Mouse (Mus musculus) layer of hippocampus, adult 9-10 months (tissue): ENCODE results near the gene Coro6.

Experiments used
- DNase-seq: peaks from one replicate; pipeline ENCODE4 v3.0.0; 2022; ENCODE audit warnings: low spot score

The Coro6 gene

DNA sequence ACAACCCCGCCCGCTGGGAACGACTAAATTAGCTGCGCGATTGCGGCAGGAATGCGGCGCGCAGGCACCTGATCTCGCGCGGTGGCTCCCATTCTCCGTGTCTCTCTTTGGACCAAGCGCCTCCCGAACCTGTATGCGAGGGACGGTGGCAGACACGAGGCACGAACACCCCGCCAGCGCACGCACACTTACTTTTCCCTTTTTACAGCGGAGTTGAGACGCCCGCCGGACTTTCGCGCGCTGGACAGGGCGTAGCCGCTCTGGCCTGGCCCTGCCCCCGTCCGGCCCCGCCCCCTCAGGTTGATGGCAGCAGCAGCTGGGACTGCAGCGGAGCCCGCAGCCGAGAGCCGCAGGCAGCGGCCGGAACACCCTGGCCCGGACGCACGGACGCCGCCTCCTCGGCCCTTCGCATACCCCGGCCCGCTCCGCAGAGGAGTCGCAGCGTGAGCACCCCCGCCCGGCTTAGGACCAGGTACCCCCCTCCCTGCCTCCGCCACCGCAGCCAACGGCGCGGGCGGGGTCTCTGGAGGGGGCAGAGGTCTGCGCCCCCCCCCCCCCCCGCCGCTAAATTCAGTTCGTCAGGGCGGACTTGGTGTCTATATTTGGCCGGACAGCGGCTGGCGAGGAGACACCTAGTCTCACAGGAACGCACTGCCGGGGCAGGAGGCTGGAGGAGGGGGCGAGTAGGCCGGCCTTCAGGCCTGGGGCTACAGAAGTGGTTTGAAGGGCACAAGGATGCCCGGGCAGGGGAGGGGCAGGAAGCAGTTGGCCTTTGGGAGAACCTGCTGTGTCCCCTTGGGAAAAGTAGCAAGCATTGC is at the start of gene Coro6:
TSS of gene Coro6 (plus strand) at position 129 of the 818 bp plus-strand sequence.
- no peak for DNase-seq

DNA sequence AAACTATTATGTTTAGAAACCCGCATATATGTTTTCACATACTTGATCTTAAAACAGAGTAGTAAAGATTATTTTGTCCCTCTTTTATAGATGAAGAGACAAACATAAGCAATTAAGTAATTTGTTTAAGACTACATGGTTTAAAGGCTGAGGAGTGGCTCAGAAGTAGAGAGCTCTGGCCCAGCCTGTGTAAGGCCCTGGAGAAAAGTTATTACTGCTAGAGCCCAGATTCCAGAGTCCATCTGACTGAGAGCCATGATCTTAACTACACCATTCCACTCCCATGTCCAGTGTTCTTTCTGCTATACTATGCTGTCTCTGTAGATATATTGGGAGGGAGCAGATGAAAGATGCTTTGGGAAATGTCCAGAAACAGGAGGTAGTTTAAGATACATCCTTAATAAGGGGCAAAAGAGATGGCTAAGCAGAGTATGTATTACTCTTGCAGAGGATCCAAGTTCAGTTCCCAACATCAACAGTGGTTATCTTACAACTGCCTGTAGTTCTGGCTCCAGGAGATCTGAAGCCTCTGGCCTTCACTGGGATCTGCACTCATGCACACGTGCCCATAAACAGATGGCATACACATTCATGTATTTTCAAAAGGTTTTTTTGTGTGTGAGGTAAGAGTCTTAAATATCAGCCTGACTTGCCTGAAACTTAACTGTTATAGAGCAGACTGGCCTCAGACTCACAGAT is 47.9 kb upstream of the Coro6 start:
- no peak for DNase-seq

DNA sequence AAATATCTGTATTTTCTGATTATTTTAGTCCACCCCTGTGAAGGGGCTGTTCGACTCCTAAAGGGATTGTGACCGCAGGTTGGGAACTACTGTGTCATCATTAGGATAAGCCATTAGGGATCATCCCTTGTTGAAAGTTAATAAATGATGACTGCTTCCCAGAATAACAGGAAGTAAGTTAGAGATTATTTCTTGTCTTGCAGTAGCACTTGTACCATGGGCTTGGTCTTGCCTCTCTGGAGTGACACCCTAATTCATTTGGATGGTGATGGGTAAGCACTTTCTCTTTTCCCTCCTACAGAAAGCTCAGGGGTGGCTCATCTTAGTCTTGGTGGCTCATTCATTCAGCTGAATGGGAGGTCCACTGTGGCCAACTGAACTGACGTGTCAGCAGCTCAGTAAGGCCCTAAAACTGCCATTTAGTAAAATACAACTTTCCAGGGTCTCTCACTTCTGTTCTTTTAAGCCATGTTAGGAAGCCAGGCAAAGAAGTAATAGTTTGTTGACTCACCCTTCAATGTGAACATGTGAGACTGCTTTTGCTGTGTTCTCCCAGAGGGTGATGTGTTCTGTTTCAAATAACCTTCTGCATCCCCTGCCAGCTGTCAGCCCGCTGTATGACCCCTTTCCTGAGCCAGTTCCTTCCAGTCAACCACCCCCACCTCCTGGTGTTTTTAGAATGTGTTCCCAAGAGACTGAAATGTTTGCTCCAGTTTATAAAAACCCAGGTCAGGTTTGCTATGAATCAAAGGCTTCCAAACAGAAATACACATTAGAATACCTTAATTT is 45.8 kb upstream of the Coro6 start:
- DNase-seq, result no peak

DNA sequence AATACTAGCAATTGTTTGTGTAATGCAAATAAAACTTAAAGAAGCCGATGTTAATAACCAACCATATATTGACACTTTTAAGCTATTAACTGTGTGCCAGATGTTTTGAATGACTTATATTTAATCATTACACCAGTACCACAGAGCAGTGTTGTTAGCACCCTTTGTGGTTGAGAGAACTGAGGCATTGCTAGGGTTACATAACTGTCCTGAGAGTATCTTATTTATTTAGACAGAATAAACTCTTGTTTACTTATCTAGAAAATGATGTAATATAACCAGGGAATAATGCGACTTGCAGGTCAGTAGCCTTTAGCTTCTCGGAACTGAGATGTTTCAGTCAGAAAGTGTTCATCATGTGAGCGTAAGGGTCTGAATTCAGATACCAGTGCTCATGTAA is 44.2 kb upstream of the Coro6 start:
- DNase-seq, result no peak

DNA sequence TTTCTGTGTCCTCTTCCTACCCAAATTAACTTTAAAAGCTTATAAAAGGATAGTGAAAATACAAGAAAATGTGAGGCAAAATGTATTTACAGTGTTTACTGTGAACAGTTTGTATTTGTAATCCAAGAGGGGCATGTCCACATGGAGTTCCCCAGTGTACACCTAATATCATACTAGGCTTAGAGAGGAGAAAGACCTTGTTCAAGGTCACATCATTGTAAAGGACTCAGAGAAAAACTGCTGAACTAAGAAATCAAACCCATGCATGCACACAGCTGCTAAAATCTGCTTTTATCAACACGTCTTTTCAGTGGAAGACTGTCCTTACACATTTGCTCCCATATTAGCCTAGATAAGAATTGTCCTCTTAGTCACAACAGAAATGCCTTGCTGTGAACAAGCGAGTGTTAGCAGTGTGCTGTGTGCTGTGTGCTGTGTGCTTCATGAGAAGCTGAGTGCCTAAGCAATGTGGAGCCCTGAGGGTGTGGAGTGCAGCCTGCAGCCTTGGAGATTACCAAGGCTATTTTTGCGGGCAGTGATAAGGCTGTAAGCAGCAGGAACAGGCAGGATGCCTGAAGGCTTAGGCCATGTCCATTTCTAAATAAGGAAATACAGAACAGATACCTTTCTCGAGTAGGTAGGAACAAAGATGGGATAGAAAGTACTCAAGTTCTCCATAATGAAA is 38.9 kb upstream of the Coro6 start:
- no peak for DNase-seq

DNA sequence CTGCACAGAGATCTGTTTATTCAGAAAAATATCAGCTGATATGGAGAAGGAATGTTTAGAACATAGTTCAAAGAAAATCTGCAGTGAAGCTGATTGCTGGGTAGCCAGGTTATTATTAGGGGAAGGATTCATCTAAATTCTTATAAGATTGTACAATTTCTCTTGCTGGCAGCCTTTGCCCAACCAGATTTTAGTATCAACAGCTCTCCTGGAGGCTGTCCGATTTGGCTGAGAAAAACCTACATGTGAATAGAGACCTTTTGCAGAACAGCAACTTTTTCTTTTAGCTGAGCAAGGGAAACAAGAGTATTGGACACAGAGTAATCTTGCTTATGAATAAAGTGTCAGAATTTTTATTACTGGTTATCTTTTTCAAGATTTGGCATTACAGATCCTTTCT is 33.8 kb upstream of the Coro6 start:
- no peak for DNase-seq

DNA sequence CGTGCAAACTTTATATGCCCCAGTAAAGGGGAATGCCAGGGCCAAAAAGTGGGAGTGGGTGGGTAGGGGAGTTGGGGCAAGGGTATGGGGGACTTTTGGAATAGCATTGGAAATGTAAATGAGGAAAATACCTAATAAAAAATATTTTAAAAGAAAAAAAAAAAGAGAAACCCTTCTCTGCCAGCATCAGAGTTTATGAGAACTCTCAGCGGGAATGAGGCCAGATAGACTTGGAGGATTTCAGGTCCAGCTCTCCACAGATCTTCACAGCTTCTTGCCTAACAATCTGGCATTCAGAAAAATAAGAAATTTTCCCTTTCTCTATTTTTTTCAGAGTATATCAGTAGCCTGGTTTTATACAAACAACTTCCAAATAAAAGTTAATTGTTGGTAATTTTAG is 25.2 kb upstream of the Coro6 start:
- no peak for DNase-seq

DNA sequence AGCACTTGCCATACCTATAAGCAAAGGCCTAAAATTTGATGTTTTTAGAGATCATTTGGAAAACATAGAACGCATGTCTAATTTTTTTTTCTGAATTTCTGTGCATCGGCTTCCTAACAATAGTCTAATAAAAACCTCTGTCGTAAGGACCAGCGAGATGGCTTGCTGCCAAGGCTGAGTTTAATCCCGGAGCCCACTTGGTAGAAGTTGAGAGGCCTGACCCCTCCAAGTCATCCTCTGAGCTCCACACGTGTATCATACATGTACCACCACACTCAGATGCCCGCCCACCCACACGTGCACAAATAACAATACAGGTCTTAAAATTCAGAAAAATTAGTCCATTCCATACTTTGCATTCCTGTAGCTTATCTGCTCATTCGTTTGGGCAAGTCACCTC is 22.1 kb upstream of the Coro6 start:
- DNase-seq, result no peak

DNA sequence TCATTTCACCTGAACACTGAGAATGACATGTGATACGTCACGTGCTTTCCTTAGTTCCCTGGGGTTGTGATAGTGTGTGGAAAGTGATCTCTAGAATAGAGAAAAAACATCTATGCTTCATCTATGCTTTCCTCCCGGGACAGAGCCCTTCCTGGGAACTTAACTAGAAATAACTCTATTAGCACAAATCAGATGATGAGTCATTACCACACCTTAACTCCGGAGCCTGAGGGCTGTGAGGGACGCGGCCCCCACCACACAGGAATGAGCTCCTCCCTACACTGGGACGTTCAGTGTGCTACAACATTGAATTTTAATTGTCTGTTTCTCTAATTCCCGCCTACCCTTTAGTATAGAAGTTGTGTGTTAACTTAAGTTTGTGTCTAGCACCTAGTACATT is 21.2 kb upstream of the Coro6 start:
- no peak for DNase-seq

DNA sequence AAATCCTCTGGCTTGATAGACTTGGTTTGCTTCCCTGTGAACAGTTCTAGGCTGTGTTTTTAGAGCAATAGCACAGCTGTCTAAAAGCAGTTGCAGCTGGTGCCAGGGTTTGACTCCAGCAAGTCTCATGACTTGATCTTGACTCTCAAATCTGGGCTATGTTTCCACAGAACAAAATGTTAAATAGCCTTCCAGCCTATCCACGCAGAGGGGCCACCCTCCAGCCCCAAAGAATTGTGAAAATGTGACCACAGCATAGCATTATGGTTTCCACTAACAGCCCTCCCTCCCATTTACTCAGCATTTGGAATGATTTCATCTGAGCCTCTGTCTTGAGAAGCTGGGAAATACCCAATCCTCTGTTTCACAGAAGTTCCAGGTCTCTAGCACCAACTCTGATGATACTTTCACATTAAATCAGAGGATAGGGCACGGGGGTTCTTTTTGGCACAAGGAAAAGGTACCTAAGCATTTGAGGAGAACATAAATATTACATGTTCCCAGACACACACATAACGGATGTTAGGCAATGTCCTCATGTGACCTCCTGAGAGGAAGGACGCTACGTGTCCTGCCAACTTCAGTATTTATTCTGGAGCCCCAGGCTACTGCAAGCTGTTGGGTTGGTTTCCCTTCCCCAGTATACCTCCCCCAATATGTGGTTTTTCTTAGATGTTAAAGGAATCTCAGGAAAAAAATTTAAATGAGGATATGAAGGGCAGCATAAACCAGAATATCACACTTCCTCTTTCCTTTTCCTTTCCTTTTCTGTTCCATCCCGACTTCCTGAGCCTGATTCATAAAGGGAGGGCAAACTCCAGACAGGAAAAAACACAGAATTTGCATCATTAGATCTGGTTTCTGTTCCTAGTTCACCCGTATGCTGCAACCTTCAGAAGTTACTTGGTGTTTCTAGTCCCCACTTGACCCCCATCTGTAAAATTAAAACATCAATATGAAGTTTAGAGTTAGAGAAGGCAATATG is 19.7 kb upstream of the Coro6 start:
- DNase-seq, result no peak

DNA sequence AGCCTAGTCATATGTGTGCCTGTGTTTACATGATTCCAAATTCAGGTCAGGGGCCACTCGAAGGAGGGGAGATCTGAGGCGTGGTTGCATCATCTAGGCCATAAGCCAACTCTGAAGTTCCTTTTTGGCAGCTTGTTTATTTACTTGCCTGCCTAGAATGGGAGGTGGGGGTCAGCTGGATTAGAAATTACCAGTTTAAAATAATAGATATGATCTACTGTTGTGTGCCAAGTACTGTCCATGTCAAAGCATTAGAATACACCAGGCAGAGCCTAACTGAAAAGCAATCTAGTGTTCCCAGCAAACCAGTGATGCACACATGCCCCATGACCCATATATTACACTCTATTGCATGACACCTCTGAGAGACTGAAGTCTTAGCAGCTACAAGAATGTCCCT is 17.3 kb upstream of the Coro6 start:
- no peak for DNase-seq

DNA sequence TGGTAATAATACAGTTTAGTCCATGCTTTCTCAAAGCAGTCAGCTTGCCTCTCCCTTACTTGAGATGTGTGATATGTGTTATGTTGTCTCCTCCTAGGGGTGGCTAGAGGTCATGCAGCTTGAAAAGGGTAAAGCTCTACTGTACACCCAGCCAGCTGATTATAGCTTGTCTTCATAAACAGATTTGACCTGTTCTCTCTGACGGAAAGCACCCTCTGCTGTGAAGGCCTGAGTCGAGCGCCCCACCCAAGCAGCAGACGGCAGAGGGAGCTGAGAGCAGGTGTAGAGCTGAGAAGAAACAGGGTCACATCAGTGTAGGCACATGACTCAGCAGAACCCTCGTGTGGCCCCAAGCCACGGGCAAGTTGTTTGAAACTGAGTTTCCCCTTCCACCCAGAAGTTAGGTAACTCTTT is 15.6 kb upstream of the Coro6 start:
- DNase-seq, result peak; percentile 51

DNA sequence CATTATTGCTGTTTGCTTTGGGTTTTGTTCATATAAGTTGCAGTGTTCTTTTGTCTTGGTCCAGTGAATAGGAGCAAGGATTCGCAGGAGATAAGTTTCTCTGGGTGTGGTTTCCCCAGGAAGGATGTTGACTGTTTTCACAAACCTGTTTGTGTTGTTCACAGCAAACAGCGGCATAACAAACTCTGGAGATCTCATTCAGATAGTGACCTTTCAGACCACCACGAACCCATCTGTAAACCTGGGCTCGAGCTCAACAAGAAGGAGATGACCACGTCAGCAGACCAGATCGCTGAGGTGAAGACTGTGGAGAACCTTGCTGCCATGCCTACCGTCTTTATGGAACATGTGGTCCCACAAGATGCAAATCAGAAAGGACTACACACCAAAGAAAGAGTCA is 13.0 kb upstream of the Coro6 start:
- DNase-seq, result no peak

DNA sequence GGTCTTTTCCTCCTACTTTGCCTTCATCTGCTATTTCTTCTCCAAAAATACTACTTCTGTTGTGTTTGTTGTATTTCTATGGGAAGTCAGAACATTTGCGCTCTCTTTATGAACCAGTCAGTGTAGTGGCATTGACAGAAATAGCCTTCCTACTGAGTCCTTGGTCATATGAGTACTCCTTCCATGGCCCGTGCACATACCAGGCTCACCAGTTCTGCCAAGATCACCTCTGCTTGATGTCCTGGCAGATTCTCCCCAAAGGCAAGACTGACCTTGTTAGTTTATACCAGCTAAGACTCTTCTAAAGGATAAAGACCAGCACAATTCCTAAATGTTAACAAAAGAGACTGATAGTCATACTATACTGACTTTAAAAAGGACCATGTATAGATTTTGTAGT is 10.5 kb upstream of the Coro6 start:
- no peak for DNase-seq

DNA sequence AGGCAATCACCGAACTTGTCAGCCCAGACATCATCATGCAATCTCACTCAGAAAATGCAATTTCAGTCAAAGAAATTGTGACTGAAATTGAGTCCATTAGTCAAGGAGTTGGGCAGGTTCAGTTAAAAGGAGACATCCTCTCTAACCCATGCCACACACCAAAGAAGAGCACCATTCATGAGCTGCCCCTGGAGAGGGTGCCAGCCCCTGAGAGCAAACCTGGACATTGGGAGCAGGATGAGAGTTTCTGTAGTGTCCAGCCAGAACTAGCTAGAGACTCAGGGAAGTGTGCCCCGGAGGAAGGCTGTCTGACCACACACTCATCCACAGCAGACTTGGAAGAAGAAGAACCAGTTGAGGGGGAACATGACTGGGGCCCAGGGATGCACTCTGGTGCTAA is 8.8 kb upstream of the Coro6 start:
- no peak for DNase-seq

DNA sequence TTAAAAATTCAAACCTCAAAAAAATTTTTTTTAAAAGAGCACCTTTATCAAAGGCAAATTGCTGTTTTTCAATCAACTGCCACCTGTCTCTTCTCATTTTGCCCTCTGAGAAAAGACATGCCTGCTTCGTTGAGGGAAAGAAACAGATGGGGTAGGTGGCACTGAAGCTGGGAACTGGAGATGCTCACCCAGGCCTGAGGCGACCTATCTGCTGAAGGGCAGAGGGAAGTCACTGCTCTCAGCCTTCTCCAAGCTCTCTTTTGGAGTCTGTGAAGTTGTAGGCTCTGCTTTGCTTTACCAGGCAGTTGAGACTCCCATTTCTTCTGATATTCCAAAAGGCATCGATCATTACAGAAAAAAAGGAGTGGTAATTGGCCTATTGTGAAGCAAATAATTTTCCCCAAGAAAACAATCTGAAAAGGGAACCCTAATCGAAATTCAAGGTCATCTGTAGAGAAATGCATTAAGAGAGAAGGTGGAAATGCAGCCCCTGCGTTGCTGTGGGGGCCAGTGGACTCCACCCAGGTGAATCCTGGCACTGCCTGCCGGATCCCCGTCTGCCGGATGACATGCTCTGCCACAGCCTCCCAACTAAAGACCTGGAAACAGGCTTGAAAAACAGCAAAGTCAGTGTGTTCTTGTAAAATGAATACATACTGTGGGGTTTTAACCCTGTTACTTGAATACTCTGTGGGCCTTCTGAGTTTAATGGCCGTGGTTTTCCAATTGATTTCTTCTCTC is 6.3 kb upstream of the Coro6 start:
- DNase-seq, result no peak

DNA sequence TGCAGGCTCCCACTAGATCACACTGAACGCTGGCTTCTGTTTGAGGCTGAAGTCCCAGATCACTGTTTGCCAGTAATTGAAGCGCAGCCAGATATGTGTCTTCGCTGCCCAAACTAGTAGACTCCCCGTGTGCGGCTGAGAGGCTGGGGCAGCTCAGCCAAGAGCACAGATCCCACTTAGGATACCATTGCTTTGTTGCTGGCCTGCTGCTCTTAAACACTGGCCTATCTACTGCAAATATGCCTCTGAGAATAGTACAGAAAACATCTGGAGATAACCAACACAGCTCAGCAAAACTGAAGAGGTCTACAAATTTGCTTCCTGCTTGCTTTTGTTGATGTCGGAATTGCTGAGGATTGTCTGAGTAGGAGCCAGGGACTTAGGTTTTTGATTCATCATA is 5.3 kb upstream of the Coro6 start:
- no peak for DNase-seq

DNA sequence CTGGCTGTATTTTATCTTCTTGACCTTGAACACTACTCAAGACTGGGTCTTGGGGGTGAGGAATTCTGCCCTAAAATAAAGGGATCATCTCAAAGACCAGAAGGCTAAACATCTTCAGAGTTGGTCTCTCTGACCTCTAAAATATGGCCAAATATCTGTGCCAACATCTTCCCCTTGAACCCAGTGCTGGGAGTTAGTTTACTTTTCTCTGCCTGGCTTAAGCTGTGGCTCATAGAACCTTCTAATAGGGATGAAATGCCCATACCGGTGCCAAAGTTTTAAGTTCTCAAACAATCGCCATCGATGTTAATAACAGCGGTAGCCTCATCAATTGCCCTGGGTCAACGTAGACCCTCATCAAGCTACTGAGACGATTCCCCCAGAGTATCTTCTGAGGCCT is 355 bp upstream of the Coro6 start:
- no peak for DNase-seq

DNA sequence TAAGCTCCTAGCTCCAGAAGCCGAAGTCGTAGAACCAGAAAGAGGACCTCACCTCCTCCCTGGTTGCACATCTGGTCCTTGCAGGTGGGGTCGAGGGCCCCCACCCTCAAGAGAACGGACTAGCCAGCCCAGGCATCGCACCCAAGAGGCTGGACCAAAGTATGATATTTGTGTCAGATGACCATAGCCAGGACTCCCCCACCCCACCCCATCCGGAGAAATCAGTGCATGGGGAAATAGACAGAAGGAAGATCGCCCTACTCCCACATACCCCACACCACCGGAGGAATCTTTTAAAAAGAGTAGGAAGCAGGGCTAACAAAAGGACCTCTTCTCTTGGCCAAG is 862 bp downstream of the Coro6 start:
- no peak for DNase-seq

DNA sequence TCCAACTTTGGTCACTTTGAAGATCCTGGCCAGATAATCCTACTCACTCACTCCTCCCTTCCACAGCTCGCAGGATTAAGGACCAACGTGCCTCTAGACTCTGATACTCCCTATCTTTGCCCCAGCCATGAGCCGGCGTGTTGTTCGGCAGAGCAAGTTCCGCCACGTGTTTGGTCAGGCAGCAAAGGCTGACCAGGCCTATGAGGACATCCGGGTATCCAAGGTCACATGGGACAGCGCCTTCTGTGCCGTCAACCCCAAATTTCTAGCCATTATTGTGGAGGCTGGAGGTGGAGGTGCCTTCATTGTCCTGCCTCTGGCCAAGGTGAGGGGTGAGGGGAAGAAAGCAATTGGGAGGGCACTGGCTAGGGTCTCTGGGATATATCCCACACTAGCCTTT is 1.6 kb downstream of the Coro6 start:
- DNase-seq, result no peak

DNA sequence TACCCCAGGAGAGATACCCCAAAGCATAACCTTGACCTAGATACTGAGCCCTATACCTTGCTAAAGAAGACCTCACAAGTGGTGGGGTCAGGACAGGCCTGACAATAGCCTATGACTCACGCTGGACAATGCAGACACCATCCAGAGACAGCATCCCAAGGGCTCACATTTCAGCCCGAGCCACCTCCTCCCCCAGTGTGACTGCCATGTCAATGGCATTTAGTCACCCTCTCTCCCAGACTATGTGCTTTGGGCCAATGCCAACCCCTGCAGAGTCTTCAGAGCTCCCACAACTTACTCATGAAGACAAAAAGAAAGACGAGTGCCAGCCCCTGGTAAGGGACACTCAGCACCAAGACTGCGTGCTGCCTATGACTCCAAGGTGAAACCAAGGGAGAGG is 2.5 kb downstream of the Coro6 start:
- no peak for DNase-seq
